Mouse (Mus musculus) heart, embryonic 16.5 days (tissue): ENCODE results near the gene Prr7. TPM values are rescaled to one million over a fixed set of nuclear protein-coding genes. Genes with fewer than 3 reads are reported as not detected.
A peak's percentile ranks its signal among the peaks of the same experiment; 100 is the strongest.

Experiments used
- ATAC-seq: fragments of 200-750 bp; cut with Nextera tagmentation; replicated peaks from 2 replicates; pipeline ENCODE4 v1.8.0; 2017; ENCODE audit warnings: moderate number of reproducible peaks; ENCODE audit not compliant: insufficient read depth, low FRiP score; ENCODE audit errors: extremely low read depth
- H3K27ac ChIP-seq: fragments of 300-500 bp; sonication (generic); 2 replicates; pipeline ENCODE4 v1.5.1; 2014; ENCODE audit warnings: mild to moderate bottlenecking, low read length, control low read depth, moderate library complexity
- H3K27me3 ChIP-seq: fragments of 300-500 bp; sonication (generic); 2 replicates; pipeline ENCODE4 v1.6.1; 2014; ENCODE audit warnings: low read length, mixed read lengths; ENCODE audit not compliant: control insufficient read depth, insufficient read depth
- H3K36me3 ChIP-seq: fragments of 300-500 bp; sonication (generic); 2 replicates; pipeline ENCODE4 v1.6.1; 2014; ENCODE audit not compliant: control insufficient read depth, insufficient read depth
- H3K4me1 ChIP-seq: fragments of 300-500 bp; sonication (generic); 2 replicates; pipeline ENCODE4 v1.6.1; 2014; ENCODE audit warnings: low read length, mixed read lengths; ENCODE audit not compliant: control insufficient read depth, insufficient read depth
- H3K4me2 ChIP-seq: fragments of 300-500 bp; sonication (generic); 2 replicates; pipeline ENCODE4 v1.6.1; 2014; ENCODE audit warnings: low read depth, mild to moderate bottlenecking, control low read depth, low read length
- H3K4me3 ChIP-seq: fragments of 300-500 bp; sonication (generic); 2 replicates; pipeline ENCODE4 v1.5.1; 2014; ENCODE audit warnings: mild to moderate bottlenecking, control low read depth, low read length
- H3K9ac ChIP-seq: fragments of 300-500 bp; sonication (generic); 2 replicates; pipeline ENCODE4 v1.6.1; 2014; ENCODE audit warnings: low read length, control low read depth
- H3K9me3 ChIP-seq: fragments of 300-500 bp; sonication (generic); replicated peaks from 2 replicates; pipeline ENCODE4 v1.6.1; 2016; ENCODE audit warnings: low read length; ENCODE audit not compliant: control insufficient read depth
- WGBS: fragments of 180-500 bp; shearing (Covaris S2); extraction: QIAGEN DNeasy Blood & Tissue Kit; methylation state at CpG from one replicate; pipeline ENCODE4 v1.1.7; 2014; 5-methylcytosine and 5-hydroxymethylcytosine counted together
- polyA plus RNA-seq: library from polyadenylated mRNA; unstranded; fragments of >200 nt; fragmentation: Nextera tagmentation; extraction: Ambion mirVana; gene quantifications from 2 replicates; pipeline ENCODE4 v1.2.1, GENCODE M21; 2015

Gene Prr7
- polyA plus RNA-seq, 1 experiment from 2014 or later: 0.28 TPM

DNA sequence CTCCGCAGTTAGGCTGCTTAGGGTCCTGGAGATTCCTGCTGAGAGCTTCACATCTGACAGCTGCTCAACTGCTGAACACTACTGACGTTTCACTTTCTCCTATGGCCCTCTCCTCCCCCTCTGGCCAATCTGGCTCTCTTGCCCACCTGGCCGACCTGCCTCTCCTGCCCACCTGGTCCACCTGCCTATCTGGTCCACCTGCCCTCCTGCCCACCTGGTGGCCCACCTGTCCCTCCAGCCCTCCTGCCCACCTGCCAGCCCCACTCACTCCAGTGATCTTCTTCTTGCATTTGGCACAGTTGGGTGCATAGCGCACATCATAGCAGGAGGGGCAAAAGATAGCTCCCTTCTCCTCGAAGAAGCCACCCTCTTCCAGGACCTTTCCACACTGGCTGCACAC is 40.3 kb downstream of the Prr7 start:
- Histone ChIP-seq H3K4me3 (no peak overlapping the region), H3K9ac (no peak overlapping the region), H3K4me1 (peaks cover 6% of the 10 kb centered on the region; the same call in 1 of the 2 replicates), H3K36me3 (peaks cover 57% of the 10 kb centered on the region), H3K4me2 (no peak overlapping the region), H3K27ac (no peak overlapping the region), H3K27me3 (peaks cover 4% of the 10 kb centered on the region; the same call in 1 of the 2 replicates), H3K9me3 (no peaks in the 10 kb centered on the region)
- WGBS: 83% methylated on average over 5 of the region's 5 CpGs
- no peak for ATAC-seq

DNA sequence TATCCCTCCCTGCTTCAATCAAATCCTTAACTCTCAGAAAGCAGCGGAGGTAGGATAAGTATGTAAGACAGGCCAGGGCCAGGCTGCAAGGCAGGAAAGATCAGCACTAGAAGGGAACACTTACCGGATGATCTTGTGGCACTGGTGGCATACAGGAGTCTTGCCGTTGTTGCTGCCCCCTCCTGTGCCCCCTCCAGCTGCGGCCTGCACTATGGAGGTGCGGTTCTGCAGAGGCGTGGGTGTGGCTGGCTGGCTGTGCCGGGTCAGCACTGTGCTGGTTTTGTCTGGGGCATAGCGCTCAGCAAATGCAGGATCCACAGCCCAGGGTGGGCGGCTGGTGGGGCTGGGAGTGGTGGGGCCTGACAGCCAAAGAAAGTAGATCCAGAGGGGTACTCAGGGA is 41.7 kb downstream of the Prr7 start:
- Histone ChIP-seq H3K4me3 (no peak overlapping the region), H3K27ac (no peak overlapping the region), H3K36me3 (peaks cover 62% of the 10 kb centered on the region), H3K27me3 (0 out of 2 replicates have a peak, but pooled peaks cover 2% of the 10 kb centered on the region), H3K4me2 (no peak overlapping the region), H3K9me3 (no peaks in the 10 kb centered on the region), H3K9ac (no peak overlapping the region), H3K4me1 (peaks cover 19% of the 10 kb centered on the region)
- 90% methylated on average over 9 of the region's 9 CpGs for WGBS
- no peak for ATAC-seq

DNA sequence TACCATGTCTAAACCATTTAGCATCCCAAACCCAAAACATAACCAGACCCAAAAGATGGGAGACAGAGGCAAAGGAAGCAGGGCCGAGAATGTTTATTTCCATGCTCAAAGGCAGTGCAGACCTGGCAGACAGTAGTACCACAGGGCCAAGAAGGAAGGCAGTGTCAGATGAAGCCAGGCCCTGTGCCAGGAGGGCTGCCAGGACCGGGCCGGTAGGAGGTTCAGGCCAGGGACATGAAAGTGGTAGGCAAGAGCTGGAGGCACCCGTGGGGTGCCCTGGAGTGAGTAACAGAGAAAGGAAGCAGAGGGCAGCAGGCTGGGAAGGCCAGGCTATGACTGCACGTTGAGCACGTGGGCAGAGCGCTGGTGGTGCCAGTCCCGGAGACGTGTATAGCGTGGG is 42.6 kb downstream of the Prr7 start:
- Histone ChIP-seq H3K4me2 (no peak overlapping the region), H3K36me3 (peaks cover 62% of the 10 kb centered on the region), H3K9ac (no peak overlapping the region), H3K4me1 (peaks cover 28% of the 10 kb centered on the region), H3K27me3 (0 out of 2 replicates have a peak, but pooled peaks cover 2% of the 10 kb centered on the region), H3K9me3 (no peaks in the 10 kb centered on the region), H3K4me3 (no peak overlapping the region), H3K27ac (no peak overlapping the region)
- no peak for ATAC-seq
- 80% methylated on average over 10 of the region's 10 CpGs for WGBS

DNA sequence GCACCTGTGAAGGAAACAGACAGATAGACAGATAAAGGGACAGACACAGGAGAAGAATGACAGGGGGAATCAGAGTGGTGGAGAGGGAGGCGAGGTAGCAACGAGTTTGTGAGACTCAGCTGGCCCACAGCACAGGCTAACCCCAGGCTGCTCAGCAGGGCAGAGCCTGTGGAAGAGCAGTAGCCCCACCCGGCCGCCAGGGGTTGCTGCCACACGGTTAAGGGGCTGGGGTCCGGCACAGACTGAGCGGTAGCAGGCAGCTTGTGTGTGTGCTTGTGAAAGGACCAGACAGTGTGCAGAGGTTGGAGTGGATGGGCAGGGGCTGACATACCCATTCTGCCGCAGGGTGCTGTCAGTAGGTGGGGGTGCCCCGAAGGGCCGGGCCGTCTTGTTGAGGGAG is 43.8 kb downstream of the Prr7 start:
- Histone ChIP-seq H3K27ac (no peak overlapping the region), H3K9ac (no peak overlapping the region), H3K9me3 (no peaks in the 10 kb centered on the region), H3K4me1 (peaks cover 34% of the 10 kb centered on the region), H3K4me2 (no peak overlapping the region), H3K4me3 (no peak overlapping the region), H3K27me3 (0 out of 2 replicates have a peak, but pooled peaks cover 2% of the 10 kb centered on the region), H3K36me3 (peaks cover 57% of the 10 kb centered on the region)
- ATAC-seq: no peak
- WGBS: 72% methylated on average over 11 of the region's 11 CpGs

DNA sequence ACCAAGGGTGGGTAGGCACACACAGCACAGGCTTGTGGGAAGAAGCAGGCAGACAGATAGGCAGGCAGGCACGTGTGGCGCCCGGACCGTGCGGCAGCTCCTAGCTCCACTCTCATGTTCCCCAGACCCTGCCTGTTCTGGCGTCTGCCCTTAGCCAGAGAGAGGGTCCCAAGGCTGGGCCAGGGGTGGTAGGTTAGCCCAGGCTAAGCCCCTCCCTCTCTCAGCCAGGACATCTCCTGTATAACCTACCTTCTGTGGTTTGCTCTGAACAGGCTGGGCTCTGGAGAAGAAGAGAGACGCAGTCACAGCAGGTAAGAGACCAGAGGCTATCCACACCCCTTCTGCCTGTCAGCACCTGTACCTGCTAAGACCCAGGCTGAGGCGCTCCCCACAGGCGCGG is 44.5 kb downstream of the Prr7 start:
- Histone ChIP-seq H3K9me3 (no peaks in the 10 kb centered on the region), H3K27ac (no peak overlapping the region), H3K4me2 (no peak overlapping the region), H3K4me3 (no peak overlapping the region), H3K36me3 (peaks cover 50% of the 10 kb centered on the region), H3K4me1 (peaks cover 34% of the 10 kb centered on the region), H3K9ac (no peak overlapping the region), H3K27me3 (0 out of 2 replicates have a peak, but pooled peaks cover 2% of the 10 kb centered on the region)
- no peak for ATAC-seq
- 89% methylated on average over 10 of the region's 10 CpGs for WGBS

DNA sequence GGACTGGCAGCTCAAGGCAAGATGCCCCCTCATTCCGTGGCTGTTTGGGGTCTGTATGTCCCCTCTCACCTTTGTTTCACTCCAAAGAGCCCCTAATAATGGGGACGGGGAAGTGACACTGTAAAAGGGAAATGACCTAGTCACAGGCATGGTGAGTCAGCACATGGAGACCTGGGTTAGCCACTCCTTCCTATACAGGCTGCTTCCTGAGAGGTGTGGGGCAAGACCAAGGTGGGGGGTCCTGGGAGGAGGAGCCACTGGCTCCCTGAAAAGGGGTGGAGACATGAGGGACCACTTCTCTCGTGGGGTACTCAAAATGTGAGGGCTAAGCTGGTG is 46.2 kb downstream of the Prr7 start:
- peak overlapping the region; percentile 3; the same call in 1 of the 2 replicates for H3K4me3 ChIP-seq
- peak overlapping the region; percentile 21; the same call in 1 of the 2 replicates for H3K9ac ChIP-seq
- H3K27me3 ChIP-seq: peaks cover 8% of the 10 kb centered on the region
- no peaks in the 10 kb centered on the region for H3K9me3 ChIP-seq
- peaks cover 34% of the 10 kb centered on the region for H3K4me1 ChIP-seq
- peak overlapping the region; percentile 84 for H3K4me2 ChIP-seq
- 35% methylated on average over 3 of the region's 3 CpGs for WGBS
- no peak for ATAC-seq
- peaks cover 39% of the 10 kb centered on the region for H3K36me3 ChIP-seq
- peak overlapping the region; percentile 94 for H3K27ac ChIP-seq

DNA sequence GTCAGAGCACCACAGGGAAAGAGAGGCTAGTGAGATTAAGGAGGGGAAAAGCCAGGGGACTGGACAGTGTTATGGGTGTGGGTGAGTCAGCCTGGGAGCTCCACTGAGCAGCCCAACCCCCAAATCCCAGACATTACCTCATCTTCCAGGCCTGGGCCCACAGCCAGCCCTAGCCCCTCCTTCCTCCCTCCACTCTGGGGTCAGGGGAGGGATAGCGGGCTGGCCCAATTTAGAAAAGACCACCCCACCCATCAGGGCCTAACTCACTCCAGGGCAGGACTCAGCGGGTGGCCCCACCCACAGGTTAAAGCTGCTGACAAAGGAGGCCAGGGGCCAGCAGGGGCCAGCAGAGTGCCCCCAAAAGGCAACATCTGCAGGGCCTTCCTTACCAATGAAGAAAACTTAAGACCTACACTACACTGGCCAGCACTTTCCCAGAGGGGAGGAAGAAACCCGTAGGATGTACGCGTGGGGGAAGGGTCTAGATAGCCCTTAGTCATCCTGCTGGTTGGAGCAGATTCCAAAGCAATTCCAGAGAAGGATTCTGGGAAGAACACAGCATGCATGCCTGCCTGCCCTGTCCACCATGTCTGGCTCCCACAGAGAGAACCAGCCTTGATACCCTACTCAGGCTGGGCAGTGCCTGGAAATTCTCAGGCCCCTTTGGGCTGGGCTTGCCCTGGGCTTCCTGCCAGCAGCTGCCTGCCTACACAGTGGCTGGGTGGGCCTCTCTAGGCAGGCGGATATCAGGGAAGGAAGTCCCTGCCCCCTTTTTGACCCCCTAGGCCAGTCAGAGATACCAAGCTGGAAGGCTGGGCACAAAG is 46.8 kb downstream of the Prr7 start:
- peaks cover 10% of the 10 kb centered on the region for H3K27me3 ChIP-seq
- ATAC-seq: peak; percentile 78
- H3K4me3 ChIP-seq: peak overlapping the region; percentile 82
- peaks cover 35% of the 10 kb centered on the region for H3K36me3 ChIP-seq
- peak overlapping the region; percentile 84 for H3K4me2 ChIP-seq
- H3K4me1 ChIP-seq: peaks cover 34% of the 10 kb centered on the region
- H3K9ac ChIP-seq: peak overlapping the region; percentile 90
- WGBS: 5% methylated on average over 6 of the region's 6 CpGs
- H3K27ac ChIP-seq: peak overlapping the region; percentile 94
- H3K9me3 ChIP-seq: no peaks in the 10 kb centered on the region

DNA sequence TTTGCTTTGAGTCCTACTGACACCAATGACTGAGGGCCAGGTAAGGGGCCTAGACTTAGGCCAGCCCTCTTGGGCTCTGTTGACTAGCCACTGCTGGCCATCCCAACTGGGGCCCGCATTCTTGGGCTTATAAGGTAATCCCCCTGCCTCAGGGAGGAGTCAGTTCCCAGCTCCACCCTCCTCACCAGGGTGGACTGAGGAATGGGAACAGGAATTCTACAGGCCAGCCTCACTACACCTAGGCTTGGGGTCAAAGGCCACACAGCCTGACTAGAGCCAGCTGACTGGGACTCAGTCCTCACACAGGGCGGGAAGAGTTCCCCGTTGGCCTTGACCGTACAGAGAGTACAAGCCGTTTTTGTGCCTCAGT is 47.4 kb downstream of the Prr7 start:
- peak overlapping the region; percentile 94 for H3K27ac ChIP-seq
- 21% methylated on average over 5 of the region's 5 CpGs for WGBS
- peaks cover 34% of the 10 kb centered on the region for H3K4me1 ChIP-seq
- peak overlapping the region; percentile 84 for H3K4me2 ChIP-seq
- peaks cover 31% of the 10 kb centered on the region for H3K36me3 ChIP-seq
- peak overlapping the region; percentile 82 for H3K4me3 ChIP-seq
- H3K9me3 ChIP-seq: no peaks in the 10 kb centered on the region
- peak; percentile 1; the same call in 1 of the 2 replicates for ATAC-seq
- H3K27me3 ChIP-seq: peaks cover 12% of the 10 kb centered on the region
- peak overlapping the region; percentile 90 for H3K9ac ChIP-seq

DNA sequence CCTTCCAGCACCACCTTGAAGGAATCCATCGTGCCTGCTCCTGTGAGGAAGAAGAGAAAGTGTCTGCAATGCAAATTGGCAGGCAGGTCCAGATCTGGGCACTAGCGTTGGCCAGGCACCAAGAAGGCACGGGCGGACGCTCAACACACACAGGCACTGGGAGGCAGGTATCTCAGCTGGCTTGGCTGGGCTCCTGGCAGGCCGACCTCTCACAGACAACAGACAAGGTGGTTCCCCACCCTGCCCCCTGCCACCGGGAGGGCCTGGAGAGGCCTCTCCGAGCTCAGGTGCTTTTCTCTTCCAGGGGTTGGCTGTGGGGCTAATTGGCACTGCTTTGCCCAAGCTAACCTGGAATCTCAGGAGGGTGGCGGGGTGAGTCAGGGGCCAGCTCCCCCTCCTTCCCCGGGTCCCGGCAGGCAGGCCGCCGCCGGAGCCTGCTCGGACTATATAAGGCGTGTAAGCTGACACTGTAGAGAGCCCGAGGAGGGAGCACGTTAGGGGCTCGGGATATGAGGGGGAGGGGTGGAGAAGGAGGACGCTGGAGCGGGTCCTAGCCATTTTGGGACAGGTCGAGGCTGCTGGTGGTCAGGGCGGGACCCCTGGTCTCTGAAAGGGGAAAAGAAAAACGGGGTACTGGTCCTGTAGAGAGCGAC is 48.4 kb downstream of the Prr7 start:
- H3K4me2 ChIP-seq: peak overlapping the region; percentile 84
- WGBS: 2% methylated on average over 25 of the region's 25 CpGs
- H3K9ac ChIP-seq: peak overlapping the region; percentile 90
- ATAC-seq: peak; percentile 56
- no peaks in the 10 kb centered on the region for H3K9me3 ChIP-seq
- H3K27me3 ChIP-seq: peaks cover 12% of the 10 kb centered on the region
- H3K4me3 ChIP-seq: peak overlapping the region; percentile 82
- H3K36me3 ChIP-seq: peaks cover 21% of the 10 kb centered on the region
- H3K27ac ChIP-seq: peak overlapping the region; percentile 94
- H3K4me1 ChIP-seq: peaks cover 34% of the 10 kb centered on the region
